Mouse (Mus musculus): ENCODE data around the gene Mob3b.

- no peak for TF ChIP-seq CTCF (IDR thresholded peaks at IDR 0.05; ENCODE audit: extremely low read depth, insufficient read depth, insufficient read length, insufficient replicate concordance)
- TF ChIP-seq POLR2A (IDR thresholded peaks at IDR 0.05; ENCODE audit: low read depth, low read length), result no peak
These were observed 245.1 kb downstream of the Mob3b start for GRCm38 (mm10) chr4:34912171-34912570.

Measured in spleen, adult 2 months (tissue).